Mouse (Mus musculus) liver, adult (tissue): Measurements from ENCODE around the gene Dscaml1.

ENCODE experiments used
- GATA4 ChIP-seq: IDR thresholded peaks from 2 replicates; pipeline ENCODE4 v1.6.1; 2014; ENCODE audit warnings: mild to moderate bottlenecking, low read length; ENCODE audit not compliant: insufficient replicate concordance

Dscaml1 gene

DNA sequence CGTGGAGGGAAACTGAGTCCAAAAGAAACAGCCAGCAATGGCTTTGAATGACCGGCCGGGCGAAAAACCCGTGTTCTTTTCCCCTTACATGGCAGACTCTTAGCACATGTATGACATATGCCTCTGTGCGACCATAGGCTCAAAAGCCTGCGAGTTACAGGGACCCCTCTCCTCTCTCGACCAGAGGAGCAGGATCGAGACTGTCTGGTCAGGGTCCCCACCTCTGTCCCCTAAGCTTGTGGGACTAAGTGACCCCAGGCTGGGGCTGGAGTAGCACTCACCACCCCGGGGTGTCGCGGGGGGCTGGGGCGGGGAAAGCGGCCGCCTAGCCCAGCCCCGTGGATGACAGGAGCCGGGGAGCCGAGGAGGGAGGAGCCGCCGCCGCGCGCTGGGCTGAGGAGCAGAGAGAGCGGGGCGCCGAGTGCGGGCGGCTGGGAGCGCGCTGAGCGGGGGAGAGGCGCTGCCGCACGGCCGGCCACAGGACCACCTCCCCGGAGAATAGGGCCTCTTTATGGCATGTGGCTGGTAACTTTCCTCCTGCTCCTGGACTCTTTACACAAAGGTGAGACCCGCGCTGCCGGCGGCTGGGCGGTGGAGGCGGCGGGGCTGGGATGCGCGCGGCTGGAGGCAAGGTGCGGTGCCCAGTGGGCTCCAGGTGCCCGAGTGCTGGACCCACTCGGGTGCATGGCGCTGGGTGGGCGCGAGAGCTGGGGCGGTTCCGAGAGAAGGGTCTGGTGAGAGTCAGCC lies 3.7 kb downstream of the Dscaml1 start:
- no peak for TF ChIP-seq GATA4

DNA sequence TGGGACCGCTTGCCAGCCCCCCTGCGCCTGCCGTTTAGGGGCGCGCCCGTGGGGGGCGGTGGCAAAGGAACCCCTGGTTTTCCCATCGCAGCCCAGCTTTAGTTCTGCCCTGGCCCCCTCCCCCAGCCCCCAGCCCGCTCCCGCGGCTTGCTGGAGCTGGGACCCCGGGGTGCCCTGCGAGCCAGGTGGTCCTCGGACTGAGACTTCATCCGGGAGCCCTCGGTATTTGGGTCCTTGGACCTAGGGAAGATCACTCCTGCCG lies 4.2 kb downstream of the Dscaml1 start:
- no peak for TF ChIP-seq GATA4

DNA sequence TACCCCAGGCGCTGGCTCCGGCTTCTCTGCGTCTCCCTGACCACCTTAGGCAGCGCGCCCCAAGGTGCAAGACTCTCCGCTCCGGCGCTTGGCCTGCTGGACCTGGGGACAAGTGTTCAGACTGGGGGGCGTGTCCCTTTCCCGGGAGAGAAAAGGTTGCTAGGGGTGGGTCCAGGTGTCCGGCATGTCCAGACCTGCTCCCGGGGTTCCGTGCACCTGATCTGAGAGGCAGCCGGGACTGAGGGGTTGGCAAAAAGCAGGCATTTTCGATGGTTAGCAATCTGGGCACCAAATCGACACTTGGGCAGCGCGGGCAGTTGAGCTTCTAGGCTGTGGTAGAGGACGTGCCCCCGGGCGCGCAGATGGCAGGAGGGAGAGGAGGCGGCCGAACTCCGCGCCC lies 4.7 kb downstream of the Dscaml1 start:
- TF ChIP-seq GATA4, result no peak

DNA sequence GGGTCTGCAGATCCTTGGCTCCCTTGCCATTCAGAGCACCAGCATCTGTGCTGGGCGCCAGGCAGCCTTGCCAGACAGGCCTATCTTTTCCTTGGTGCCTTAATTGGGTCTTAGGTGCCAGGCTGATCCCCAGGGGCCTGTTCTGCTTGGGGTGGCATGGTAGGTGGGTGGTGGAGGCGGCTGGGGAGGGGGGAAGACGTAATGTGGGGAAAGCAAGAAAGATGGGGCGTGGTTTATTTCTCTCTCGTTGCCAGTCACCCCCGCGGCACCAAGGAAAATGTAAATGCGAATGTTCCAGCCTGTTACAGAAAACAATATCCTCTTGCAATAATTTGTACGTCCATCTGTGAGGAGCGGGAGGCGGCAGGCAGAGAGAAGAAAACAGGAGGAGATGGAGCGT lies 6.2 kb downstream of the Dscaml1 start:
- TF ChIP-seq GATA4, result no peak

DNA sequence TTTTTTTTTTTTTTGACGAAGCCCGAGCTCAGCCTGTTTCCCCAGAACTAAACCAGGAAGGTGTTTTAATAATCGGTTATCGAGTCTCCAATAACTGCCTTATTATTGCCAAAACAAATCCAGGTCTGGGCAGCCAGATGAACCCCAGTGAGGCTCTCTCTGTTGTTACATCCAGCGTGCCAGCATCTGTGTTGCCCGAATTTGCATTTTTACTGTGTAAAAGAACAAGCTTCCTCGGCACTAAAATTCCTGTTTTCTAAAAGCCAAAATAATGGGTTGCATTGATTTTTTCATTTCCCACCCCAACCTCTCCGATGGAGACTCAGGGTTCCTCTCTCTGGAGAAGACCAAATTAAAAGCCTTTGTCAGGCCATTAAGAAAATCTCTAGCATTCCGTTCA lies 6.7 kb downstream of the Dscaml1 start:
- no peak for TF ChIP-seq GATA4

DNA sequence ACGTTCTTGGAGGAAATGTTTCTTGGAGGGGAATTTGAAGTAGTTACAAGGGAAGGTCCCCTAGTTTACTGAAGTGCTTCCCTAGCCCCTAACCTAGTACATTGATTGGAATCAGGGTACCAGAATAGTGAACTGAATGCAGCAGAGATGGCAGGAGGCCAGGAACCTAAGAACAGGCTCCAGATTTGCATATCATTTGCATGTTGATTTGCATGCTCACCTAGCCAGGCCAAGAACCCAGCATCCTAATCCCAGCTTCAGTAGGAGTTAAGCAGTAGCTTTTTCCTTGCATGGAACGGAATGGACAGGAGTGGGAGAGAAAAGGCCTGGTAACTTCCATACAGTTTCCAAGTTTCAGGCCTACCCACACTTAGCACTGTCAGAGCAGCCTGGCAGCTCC lies 7.7 kb downstream of the Dscaml1 start:
- no peak for TF ChIP-seq GATA4

DNA sequence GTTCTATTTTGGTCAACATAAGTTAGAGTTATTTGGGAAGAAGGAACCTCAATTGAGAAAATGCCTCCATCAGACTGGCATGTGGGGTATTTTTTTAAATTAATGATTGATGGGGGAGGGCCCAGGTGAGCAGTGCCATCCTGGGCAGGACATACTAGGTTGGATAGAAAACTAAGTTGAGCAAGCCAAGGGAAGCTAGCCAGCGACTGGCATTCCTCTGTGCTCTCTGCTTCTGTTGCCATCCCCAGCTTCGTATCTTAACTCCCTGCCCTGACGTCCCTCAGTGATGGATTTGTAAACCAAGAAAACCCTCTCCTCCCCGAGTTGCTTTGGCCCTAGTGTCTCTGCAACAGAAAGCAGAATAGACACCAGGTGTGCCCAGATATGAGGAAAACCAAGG lies 12.6 kb downstream of the Dscaml1 start:
- no peak for TF ChIP-seq GATA4

DNA sequence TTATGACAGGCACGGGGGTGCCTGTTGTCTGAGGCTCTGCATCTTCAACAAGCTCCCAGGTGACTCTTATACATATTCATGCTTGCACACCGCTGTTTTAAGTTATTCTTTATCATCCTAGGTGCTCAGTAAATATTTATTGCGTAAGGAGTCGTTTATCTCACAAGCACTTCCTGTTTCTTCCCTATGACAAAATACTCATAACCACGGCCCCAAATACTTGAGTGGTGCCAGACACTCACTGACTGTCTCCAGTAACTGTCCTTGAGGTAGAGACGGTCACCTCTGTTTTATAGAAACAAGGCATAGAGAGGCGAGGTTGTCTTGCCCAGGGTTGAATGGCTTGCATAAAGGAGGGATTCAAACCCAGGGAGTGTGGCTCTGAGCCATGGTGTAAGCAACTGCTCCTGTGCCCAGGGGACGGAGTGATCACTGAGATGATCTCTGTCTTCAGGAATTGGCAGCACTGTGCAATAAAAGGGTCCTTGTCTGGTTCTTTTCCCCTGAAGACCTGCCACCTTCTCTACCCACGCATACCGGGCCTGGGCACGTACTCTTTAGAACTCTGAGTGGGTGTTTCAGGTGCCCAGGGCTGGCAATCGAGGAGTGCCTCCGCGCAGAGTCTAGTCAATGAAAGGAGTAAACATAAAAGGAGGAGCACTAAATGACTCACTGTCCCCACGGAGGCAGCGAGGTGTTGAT lies 13.8 kb downstream of the Dscaml1 start:
- TF ChIP-seq GATA4, result no peak

DNA sequence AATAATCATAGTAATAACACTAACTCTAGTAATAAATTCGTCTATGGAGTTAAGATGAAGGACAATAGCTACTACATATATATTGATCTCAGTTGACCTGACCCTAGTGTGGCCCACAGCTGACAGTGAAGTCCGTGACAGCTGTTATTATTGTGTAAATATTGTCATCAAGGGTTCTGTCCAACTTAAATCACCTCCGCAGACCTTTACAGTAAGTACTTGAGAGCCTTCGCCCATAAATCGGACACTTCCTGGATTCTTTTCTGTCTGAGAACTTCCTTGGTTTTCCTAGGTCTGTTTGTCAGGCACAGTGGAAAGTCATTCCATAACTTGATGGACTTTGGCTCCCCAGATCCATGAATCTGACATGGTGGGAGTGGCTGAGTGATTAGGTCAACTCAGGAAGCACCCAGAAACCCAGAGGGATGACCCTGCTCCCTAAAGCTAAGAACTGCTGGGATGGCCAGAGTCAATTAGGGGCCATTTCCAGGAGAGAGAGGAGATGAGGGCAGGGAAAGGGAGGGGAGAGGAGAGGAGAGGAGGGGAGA lies 17.9 kb downstream of the Dscaml1 start:
- no peak for TF ChIP-seq GATA4

DNA sequence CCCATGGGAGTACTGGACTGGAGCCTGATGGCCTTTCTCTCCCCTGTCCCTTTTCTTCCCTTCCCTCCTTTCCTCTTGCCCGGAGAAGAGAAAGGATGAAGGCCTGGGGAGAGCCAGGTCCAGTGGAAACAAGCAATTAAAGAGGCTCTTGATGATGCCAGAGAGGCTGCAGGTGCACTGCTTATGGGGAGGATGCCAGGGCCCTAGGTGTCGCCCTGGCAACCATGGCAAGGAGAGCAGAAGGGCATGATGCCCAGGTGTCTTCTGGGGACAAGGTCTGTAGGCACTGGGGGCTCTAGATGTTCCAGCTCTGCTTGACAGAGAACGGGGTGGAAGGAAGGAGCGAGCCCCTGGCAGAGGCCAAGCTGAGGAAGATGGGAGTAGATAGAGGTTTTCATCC lies 23.2 kb downstream of the Dscaml1 start:
- TF ChIP-seq GATA4, result no peak

DNA sequence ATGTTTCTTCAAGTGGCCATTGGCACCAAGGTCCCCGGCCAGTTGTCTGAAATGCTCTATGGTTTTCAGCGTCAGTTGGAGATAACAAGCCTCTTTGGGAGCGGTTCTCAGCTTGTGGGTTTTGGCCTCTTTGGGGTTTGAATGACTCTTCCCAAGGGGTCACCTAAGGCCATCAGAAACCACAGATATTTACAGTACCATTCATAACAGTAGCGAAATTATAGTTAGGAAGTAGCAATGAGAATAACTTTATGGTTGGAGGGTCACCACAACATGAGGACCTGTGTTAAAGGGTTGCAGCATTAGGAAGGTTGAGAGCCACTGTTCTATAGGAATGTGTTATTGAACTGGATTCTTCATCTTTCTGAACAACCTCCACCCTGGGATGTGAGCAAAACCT lies 24.9 kb downstream of the Dscaml1 start:
- no peak for TF ChIP-seq GATA4

DNA sequence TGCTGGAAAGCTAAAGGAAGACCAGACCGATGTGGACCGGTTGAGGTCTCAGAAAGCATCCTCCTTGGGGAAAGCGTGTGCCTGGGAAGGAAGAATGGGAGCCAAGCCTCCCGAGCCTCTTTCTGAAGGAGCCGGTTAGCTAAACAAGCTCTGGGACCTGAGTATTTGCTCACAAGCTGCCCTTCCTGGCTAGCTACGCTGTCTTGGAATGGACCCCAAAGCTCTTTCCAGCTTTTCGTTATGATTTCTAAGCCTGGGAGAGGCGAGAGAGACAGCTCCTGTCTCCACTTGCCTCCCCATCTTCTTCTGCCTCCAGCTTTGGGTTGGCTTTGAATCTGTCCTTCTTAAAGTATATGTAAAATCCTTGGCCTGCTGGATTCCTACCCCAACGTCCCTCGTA lies 27.6 kb downstream of the Dscaml1 start:
- no peak for TF ChIP-seq GATA4

DNA sequence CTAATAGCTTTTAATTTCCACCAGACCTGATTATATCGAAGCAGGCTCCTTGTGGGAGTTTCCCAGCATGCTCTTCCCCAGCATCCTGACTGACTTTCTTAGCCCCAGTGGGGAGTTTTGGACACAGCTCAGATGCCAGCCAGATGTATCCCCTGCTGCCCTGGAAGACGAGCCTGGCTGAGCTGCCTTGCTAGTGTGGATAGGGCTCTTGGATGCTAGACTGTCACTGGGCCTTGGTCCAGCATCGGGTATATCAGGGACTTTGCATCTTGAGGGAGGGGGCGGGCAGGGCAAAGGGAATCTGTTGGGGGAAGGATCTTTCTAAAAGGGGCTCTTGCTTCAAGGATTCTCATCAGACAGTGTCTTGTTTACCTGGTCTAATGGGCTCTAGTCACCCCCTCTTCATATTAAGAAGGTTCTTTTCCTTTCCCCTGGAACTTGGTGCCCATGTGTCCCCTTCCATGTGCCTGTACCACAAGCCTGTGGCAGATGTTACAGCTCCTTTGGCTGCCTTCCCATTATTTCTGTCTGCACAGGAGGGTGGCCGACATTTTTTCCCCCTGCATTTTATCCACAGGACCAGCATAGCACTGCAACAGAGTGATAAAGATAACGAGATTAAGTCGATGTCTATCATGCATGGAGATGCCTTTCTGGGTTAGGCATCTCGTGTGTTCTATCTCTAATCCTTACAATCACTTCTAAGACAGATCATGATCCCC lies 28.6 kb downstream of the Dscaml1 start:
- no peak for TF ChIP-seq GATA4

DNA sequence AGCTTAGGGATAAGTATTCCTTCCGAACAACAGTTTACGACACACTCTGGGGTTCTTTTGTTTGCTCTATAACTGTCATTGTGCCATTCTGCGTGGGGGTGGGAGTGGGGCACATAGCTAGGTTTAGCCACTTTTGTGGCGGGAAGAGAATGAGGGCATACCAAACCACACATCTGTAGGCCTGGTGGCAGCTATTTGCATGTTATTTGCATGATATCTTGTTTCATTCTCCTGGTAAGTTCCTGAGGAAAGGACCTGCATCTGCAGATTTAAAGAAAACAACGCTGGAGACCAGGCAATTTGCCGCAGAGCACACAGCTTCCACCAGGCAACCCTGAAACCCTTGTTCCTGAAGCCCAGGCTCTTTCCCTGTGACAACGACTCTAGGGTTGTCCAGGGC lies 30.8 kb downstream of the Dscaml1 start:
- TF ChIP-seq GATA4, result no peak

DNA sequence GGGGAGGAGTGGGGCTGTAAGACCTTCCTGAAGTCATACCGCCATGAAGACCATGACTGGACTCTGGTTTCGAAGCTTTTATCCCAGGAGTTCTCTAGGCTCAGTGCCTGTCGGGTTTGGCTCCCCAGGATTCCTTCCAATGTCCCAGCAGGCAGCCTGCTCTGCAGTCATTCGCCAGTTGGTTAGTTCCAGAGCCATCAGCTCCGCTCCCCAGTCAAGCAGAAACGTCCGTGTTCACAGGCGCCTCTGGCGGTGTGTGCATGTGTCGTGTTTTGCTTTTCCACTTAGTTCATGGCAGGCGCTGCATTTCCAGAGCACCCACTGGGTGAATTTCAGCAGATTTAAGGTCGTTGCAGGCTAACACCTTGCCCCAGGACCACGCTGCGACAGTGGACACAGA lies 31.9 kb downstream of the Dscaml1 start:
- no peak for TF ChIP-seq GATA4

DNA sequence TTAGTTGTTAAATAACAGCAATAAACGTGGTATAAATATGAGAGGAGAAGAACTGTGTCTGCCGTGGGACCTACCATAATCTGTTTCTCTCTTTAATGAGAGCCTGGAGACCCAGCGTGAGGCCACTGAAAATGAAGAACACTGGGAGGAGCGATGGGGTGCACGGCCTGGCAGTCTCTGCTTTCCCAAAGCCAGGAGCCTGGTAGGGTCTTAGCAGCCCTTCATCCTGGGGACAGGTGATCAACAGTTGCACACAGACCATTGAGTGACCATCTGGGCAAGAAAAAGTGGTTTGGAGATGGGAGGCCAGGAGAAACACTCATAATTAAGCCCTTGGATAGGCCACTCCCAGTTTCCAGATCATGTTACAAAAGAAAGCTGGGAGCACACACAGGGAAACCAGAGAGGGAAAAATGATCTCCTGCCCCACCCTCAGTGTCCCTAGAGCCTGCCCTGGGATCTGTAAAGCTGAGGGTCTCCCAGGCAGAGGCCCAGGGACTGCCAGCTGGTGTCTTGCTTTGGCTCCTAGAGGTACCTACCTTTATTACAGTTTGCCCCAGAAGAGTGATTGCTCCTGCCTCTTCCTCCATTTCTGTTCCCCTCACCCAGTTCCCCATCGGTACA lies 39.1 kb downstream of the Dscaml1 start:
- no peak for TF ChIP-seq GATA4
